Mouse (Mus musculus): ENCODE measurements around the gene Spc24.

GRCm38 (mm10) chr9:21736580-21736979, 23.5 kb downstream of the Spc24 start:
- TF ChIP-seq CTCF (IDR thresholded peaks at IDR 0.05; ENCODE audit: borderline replicate concordance, control insufficient read depth, extremely low read depth, insufficient read depth, low read length, poor library complexity) (no peak), POLR2A (IDR thresholded peaks at IDR 0.05; ENCODE audit: control insufficient read depth, extremely low read depth, insufficient read depth, low read length, poor library complexity) (no peak)
